Mouse (Mus musculus) forebrain, embryonic 16.5 days (tissue): ENCODE results near the gene Cxcl15. TPM values are rescaled to one million over a fixed set of nuclear protein-coding genes. Genes with fewer than 3 reads are reported as not detected.
A peak's percentile ranks its signal among the peaks of the same experiment; 100 is the strongest.
"Not testable (repeated sequence)": the region's sequence is repeated elsewhere in the genome, so short reads cannot be mapped to it uniquely, and the experiment has no call there.

ENCODE experiments used
- ATAC-seq: fragments of 200-750 bp; cut with Nextera tagmentation; 2 replicates; pipeline ENCODE4 v1.8.0; 2017; ENCODE audit warnings: mild to moderate bottlenecking, moderate library complexity
- H3K27ac ChIP-seq: fragments of 300-500 bp; sonication (generic); 2 replicates; pipeline ENCODE4 v1.5.1; 2014; ENCODE audit warnings: low read length, control low read depth
- H3K27me3 ChIP-seq: fragments of 300-500 bp; sonication (generic); replicated peaks from 2 replicates; pipeline ENCODE4 v1.6.1; 2014; ENCODE audit warnings: low read length; ENCODE audit not compliant: control insufficient read depth, insufficient read depth
- H3K36me3 ChIP-seq: fragments of 300-500 bp; sonication (generic); 2 replicates; pipeline ENCODE4 v1.6.1; 2014; ENCODE audit not compliant: control insufficient read depth, insufficient read depth
- H3K4me1 ChIP-seq: fragments of 300-500 bp; sonication (generic); replicated peaks from 2 replicates; pipeline ENCODE4 v1.6.1; 2014; ENCODE audit warnings: low read length; ENCODE audit not compliant: control insufficient read depth, insufficient read depth
- H3K4me2 ChIP-seq: fragments of 300-500 bp; sonication (generic); 2 replicates; pipeline ENCODE4 v1.6.1; 2014; ENCODE audit warnings: mild to moderate bottlenecking, low read length, control low read depth
- H3K4me3 ChIP-seq: fragments of 300-500 bp; sonication (generic); replicated peaks from 2 replicates; pipeline ENCODE4 v1.5.1; 2014; ENCODE audit warnings: mild to moderate bottlenecking, low read length, control low read depth
- H3K9ac ChIP-seq: fragments of 300-500 bp; sonication (generic); replicated peaks from 2 replicates; pipeline ENCODE4 v1.6.1; 2014; ENCODE audit warnings: low read depth, low read length, control low read depth
- H3K9me3 ChIP-seq: fragments of 300-500 bp; sonication (generic); 2 replicates; pipeline ENCODE4 v1.6.1; 2016; ENCODE audit warnings: low read length; ENCODE audit not compliant: control insufficient read depth
- WGBS: fragments of 180-500 bp; shearing (Covaris S2); extraction: QIAGEN DNeasy Blood & Tissue Kit; methylation state at CpG from one replicate; pipeline ENCODE4 v1.1.7; 2014; 5-methylcytosine and 5-hydroxymethylcytosine counted together
- polyA plus RNA-seq: library from polyadenylated mRNA; unstranded; fragments of >200 nt; fragmentation: Nextera tagmentation; extraction: Ambion mirVana; gene quantifications from 2 replicates; pipeline ENCODE4 v1.2.1, GENCODE M21; 2015

The Cxcl15 gene
- polyA plus RNA-seq, 1 experiment from 2014 or later: not detected

GRCm38 (mm10) chr5:90785659-90786588, 8.4 kb upstream of the Cxcl15 start, which contains the start of gene Cxcl3:
TSS of gene Cxcl3 (plus strand) at chr5:90786103.
- Histone ChIP-seq H3K27me3 (no peaks in the 10 kb centered on the region), H3K9me3 (no peaks in the 10 kb centered on the region), H3K9ac (peak within 1 kb of the TSS; percentile 30), H3K27ac (no peak within 1 kb of the TSS), H3K4me1 (peaks cover 6% of the 10 kb centered on the region), H3K36me3 (no peaks in the 10 kb centered on the region), H3K4me2 (peak within 1 kb of the TSS; percentile 57), H3K4me3 (peak within 1 kb of the TSS; percentile 34)
- WGBS: 14% methylated on average over 26 of the region's 26 CpGs
- peak; percentile 83 for ATAC-seq

DNA sequence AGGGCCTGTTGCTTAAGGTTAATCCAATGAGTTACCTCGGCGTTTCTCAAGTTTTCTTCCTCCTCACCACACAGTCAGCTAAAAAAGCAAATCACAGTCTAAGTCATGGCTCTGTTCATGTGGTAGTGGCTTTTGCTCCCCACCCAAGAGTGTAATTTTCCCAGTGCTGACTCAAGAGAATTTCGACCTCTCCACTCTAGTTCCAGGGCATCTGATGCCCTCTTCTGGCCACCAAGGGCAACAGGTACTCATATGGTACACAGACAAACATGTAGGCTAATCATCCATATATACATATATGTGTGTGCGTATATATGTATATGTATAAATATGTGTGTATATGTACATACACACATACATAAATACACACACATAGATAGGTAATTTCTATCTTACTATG, 6.2 kb upstream of the Cxcl15 start:
- H3K36me3 ChIP-seq: no peaks in the 10 kb centered on the region
- 78% methylated on average over 4 of the region's 4 CpGs for WGBS
- no peak for ATAC-seq

DNA sequence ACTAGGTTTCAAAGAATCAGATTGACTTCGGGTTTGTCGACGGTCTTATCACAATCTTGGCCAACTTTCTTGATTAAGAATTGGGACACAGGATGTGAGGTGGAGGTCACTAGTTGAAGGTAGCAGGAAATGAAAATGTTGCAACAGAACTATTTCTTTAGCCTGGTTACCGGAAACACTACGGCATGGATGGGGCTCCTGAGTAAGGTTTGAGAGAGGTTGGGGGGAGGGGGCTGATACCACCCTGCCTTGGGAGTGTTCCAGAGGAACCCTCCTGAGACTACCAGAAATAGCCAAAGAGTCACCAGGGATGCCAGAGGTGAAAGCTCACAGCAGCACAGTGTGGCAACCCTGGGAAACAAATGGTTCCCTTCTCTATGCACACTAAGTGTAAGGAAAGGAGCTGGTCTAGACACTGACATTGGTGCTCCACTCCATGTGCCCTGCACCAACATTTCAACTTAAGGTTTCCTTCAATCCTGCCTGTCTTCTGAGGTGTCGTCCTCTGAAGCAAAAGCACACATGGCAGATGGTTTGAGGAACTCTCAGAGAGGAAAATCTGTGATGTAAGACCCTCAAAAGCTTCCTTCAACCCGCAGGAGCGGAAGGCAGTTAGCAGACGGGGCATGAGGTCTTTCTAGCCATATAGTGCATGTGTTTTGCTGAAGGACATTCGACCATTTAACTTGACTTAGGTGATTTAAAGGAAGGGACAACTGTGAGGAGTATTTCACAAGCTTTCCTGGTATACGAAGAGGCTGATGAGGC, 4.8 kb upstream of the Cxcl15 start:
- no peak for ATAC-seq
- no peak overlapping the region for H3K27ac ChIP-seq
- no peak overlapping the region for H3K9ac ChIP-seq
- WGBS: 89% methylated on average over 11 of the region's 11 CpGs
- no peaks in the 10 kb centered on the region for H3K9me3 ChIP-seq
- no peak overlapping the region for H3K4me3 ChIP-seq
- peaks cover 6% of the 10 kb centered on the region for H3K4me1 ChIP-seq
- H3K27me3 ChIP-seq: no peaks in the 10 kb centered on the region
- H3K36me3 ChIP-seq: no peaks in the 10 kb centered on the region
- H3K4me2 ChIP-seq: no peak overlapping the region

More for the DNA sequence above, 6.2 kb upstream of the Cxcl15 start:
- Histone ChIP-seq H3K9me3 (no peaks in the 10 kb centered on the region), H3K27me3 (no peaks in the 10 kb centered on the region), H3K4me3 (no peak overlapping the region), H3K27ac (no peak overlapping the region), H3K4me1 (peaks cover 6% of the 10 kb centered on the region), H3K4me2 (no peak overlapping the region), H3K9ac (no peak overlapping the region)

- Histone ChIP-seq H3K27me3 (no peaks in the 10 kb centered on the region), H3K27ac (no peak overlapping the region), H3K4me2 (no peak overlapping the region), H3K9ac (no peak overlapping the region), H3K4me1 (peaks cover 6% of the 10 kb centered on the region), H3K9me3 (no peaks in the 10 kb centered on the region), H3K36me3 (no peaks in the 10 kb centered on the region), H3K4me3 (no peak overlapping the region)
- WGBS: 86% methylated on average over 8 of the region's 8 CpGs
- ATAC-seq: no peak
These were observed 4.2 kb upstream of the Cxcl15 start for GRCm38 (mm10) chr5:90790074-90790502.

- not testable (repeated sequence) for ATAC-seq, H3K9ac ChIP-seq, H3K27ac ChIP-seq, H3K27me3 ChIP-seq, H3K36me3 ChIP-seq, H3K4me1 ChIP-seq, H3K4me3 ChIP-seq, H3K4me2 ChIP-seq, H3K9me3 ChIP-seq
- WGBS: 83% methylated on average over 2 of the region's 2 CpGs
These were observed 1.1 kb downstream of the Cxcl15 start for GRCm38 (mm10) chr5:90795392-90795791.

- H3K9me3 ChIP-seq: no peaks in the 10 kb centered on the region
- H3K27me3 ChIP-seq: no peaks in the 10 kb centered on the region
- H3K4me3 ChIP-seq: no peak overlapping the region
- H3K4me1 ChIP-seq: no peaks in the 10 kb centered on the region
- no peak overlapping the region for H3K9ac ChIP-seq
- no peak overlapping the region for H3K4me2 ChIP-seq
- H3K36me3 ChIP-seq: no peaks in the 10 kb centered on the region
- no peak for ATAC-seq
- no peak overlapping the region for H3K27ac ChIP-seq
These were observed 10.2 kb downstream of the Cxcl15 start for GRCm38 (mm10) chr5:90804574-90804973.

- Histone ChIP-seq H3K27me3 (no peaks in the 10 kb centered on the region), H3K9me3 (no peaks in the 10 kb centered on the region), H3K9ac (no peak overlapping the region), H3K4me3 (no peak overlapping the region), H3K27ac (no peak overlapping the region), H3K4me1 (no peaks in the 10 kb centered on the region), H3K36me3 (no peaks in the 10 kb centered on the region), H3K4me2 (no peak overlapping the region)
- no peak for ATAC-seq
These were observed 11.7 kb downstream of the Cxcl15 start for GRCm38 (mm10) chr5:90806050-90806449.

GRCm38 (mm10) chr5:90807176-90807950, 13.0 kb downstream of the Cxcl15 start:
- H3K4me1 ChIP-seq: no peaks in the 10 kb centered on the region
- 90% methylated on average over 3 of the region's 3 CpGs for WGBS
- ATAC-seq: no peak
- H3K36me3 ChIP-seq: no peaks in the 10 kb centered on the region
- H3K27me3 ChIP-seq: no peaks in the 10 kb centered on the region
- H3K27ac ChIP-seq: no peak overlapping the region
- H3K9me3 ChIP-seq: no peaks in the 10 kb centered on the region
- no peak overlapping the region for H3K9ac ChIP-seq
- H3K4me3 ChIP-seq: no peak overlapping the region
- no peak overlapping the region for H3K4me2 ChIP-seq

DNA sequence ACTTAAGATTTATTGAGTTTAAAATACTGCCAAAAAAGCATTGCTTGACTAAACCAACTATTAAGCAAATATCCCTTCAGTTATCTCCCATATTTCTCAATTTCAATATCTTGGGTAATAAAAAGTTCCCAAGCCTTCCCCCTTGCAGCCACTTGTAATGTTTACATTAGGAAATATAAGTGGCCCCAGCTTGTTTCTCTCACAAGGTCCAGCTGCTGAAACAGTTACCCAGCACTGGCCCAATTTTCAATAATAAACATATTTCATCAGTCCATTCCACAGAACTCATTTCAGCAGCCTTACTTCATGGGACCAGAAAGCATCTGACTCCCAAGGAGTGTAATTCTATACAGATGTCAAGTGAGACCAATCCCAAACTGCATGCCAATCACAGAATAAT, 25.4 kb downstream of the Cxcl15 start:
- Histone ChIP-seq H3K4me1 (no peaks in the 10 kb centered on the region), H3K36me3 (no peaks in the 10 kb centered on the region), H3K9ac (no peak overlapping the region), H3K9me3 (no peaks in the 10 kb centered on the region), H3K4me2 (no peak overlapping the region), H3K27ac (no peak overlapping the region), H3K27me3 (no peaks in the 10 kb centered on the region), H3K4me3 (no peak overlapping the region)
- no peak for ATAC-seq
